Mouse (Mus musculus) embryonic fibroblast, embryonic 13.5 days (primary cell): ENCODE data around the gene Chst15.

Experiments
- CTCF ChIP-seq: IDR thresholded peaks from 2 replicates; pipeline ENCODE4 v1.5.1; 2011; ENCODE audit warnings: mild to moderate bottlenecking, control low read depth, low read length, moderate library complexity, borderline replicate concordance; ENCODE audit not compliant: insufficient read depth
- POLR2A ChIP-seq: IDR thresholded peaks from 2 replicates; pipeline ENCODE4 v1.6.1; 2011; ENCODE audit warnings: low read depth, mild to moderate bottlenecking, control low read depth, low read length, moderate library complexity

DNA sequence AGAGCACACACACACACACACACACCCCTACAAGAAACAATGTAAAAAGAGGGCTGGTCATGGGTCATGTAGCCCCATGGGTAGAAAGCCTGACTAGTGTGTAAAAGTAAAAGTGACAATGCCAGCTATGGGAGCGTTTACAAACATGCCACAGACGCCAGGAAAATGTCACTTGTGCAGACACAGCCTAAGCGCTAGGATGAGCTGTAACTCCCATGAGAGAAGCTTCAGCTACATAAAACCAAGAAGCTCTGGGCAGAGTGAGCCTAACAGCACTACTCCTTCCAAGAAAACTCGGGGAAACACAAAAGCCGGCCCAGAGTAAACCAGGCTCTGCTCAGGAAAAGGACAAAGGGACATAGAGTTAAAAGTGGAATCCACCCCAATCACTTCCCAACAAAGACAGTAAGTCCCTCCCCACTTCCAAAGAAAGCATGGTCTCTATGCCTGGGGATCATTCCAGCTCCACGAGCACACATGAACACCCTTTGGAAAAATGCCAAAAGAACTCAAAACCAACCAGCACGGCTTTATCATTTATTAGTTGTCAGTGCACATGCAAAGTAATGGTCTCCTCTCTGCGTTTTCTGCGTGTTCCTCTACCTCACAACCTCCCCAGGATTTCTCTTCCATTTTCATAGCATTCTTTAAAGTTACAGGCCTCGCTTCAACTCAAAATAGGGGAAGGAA is 93.4 kb downstream of the Chst15 start:
- TF ChIP-seq CTCF = no peak
- TF ChIP-seq POLR2A = no peak
